In genomic region chr16:39316752-39317594, GRCm38 (mm10) we compare ENCODE assay signal across 9 mouse cellular contexts.
DNase-seq lines count a peak whose midpoint lies in the region; ATAC-seq and TF ChIP-seq lines count a peak whose summit lies in the region.
"Had no signal": no experiment of that assay in that cellular context is flagged by ENCODE, and none has a peak within 500 bp of the region (broad histone marks: within the 10 kb centered on the region; RNA-seq: fewer than 3 reads in every experiment).

No protein-coding gene starts in this region.

- intact Hi-C loops in left cerebral cortex, postnatal 4 days (cut with DNase I): loop anchor here (10.0 kb wide), 1 partner anchor 1648 kb away; no protein-coding TSS in a partner anchor

- TF ChIP-seq CTCF in lung, embryonic 14.5 days (IDR thresholded peaks at IDR 0.05; ENCODE audit: low read depth): peak; percentile 66

- H3K27ac ChIP-seq in lung, embryonic 14.5 days (ENCODE audit: low read depth): no peak overlapping the region
- H3K27ac ChIP-seq in forebrain, embryonic 15.5 days (replicated peaks): peak overlapping the region; percentile 62
- H3K27ac ChIP-seq: liver, embryonic 13.5 days had no signal

- no peak overlapping the region for H3K4me2 ChIP-seq in lung, embryonic 14.5 days
- no peak overlapping the region for H3K4me2 ChIP-seq in forebrain, embryonic 15.5 days (replicated peaks)
- H3K4me2 ChIP-seq: liver, embryonic 13.5 days had no signal

- no peaks in the 10 kb centered on the region for H3K36me3 ChIP-seq in lung, embryonic 14.5 days (ENCODE audit: insufficient read depth)
- H3K36me3 ChIP-seq in forebrain, embryonic 15.5 days: no peaks in the 10 kb centered on the region
- H3K36me3 ChIP-seq: liver, embryonic 13.5 days had no signal

- H3K27me3 ChIP-seq in lung, embryonic 14.5 days (ENCODE audit: insufficient read depth, low read length): no peaks in the 10 kb centered on the region
- H3K27me3 ChIP-seq in forebrain, embryonic 15.5 days: no peaks in the 10 kb centered on the region
- H3K27me3 ChIP-seq: liver, embryonic 13.5 days had no signal

- H3K9ac ChIP-seq in lung, embryonic 14.5 days: no peak overlapping the region
- H3K9ac ChIP-seq in forebrain, embryonic 15.5 days (replicated peaks): no peak overlapping the region
- H3K9ac ChIP-seq: liver, embryonic 13.5 days had no signal

- no peaks in the 10 kb centered on the region for H3K9me3 ChIP-seq in lung, embryonic 14.5 days (ENCODE audit: low read depth, low read length)
- H3K9me3 ChIP-seq in forebrain, embryonic 15.5 days: no peaks in the 10 kb centered on the region
- H3K9me3 ChIP-seq: liver, embryonic 13.5 days had no signal

- WGBS in lung, embryonic 14.5 days: 18% methylated on average over 15 of the region's 15 CpGs
- 20% methylated on average over 15 of the region's 15 CpGs for WGBS in forebrain, embryonic 15.5 days

- no peak overlapping the region for H3K4me3 ChIP-seq in lung, embryonic 14.5 days (ENCODE audit: low read depth, low read length)
- H3K4me3 ChIP-seq in forebrain, embryonic 15.5 days: no peak overlapping the region
- H3K4me3 ChIP-seq: liver, embryonic 13.5 days had no signal

- DNase-seq in lung, embryonic 14.5 days: peak; percentile 75
- no peak for DNase-seq in lung, adult 18-20 months
- DNase-seq in kidney, adult 9 months: peak; percentile 11
- peak; percentile 92 for DNase-seq in left cerebral cortex, postnatal 4 days
- peak; percentile 18 for DNase-seq in ovary, postnatal 14 days (ENCODE audit: low spot score)
- no peak for DNase-seq in c-Kit-positive CD71-positive TER-119-positive erythroid progenitor cells, embryonic 14.5 days (ENCODE audit: low spot score)
- DNase-seq: liver, embryonic 13.5 days had no signal

- ATAC-seq in lung, embryonic 14.5 days (ENCODE audit: insufficient read depth): no peak; the same call in 1 of the 2 replicates
- peak; percentile 76 for ATAC-seq in cerebellum, adult (ENCODE audit: insufficient number of reproducible peaks, low FRiP score, low TSS enrichment)
- ATAC-seq in forebrain, embryonic 15.5 days (replicated peaks): peak; percentile 92

- no peaks in the 10 kb centered on the region for H3K4me1 ChIP-seq in lung, embryonic 14.5 days (ENCODE audit: insufficient read depth)
- H3K4me1 ChIP-seq in forebrain, embryonic 15.5 days: peaks cover 2% of the 10 kb centered on the region; the same call in 1 of the 2 replicates
- H3K4me1 ChIP-seq: liver, embryonic 13.5 days had no signal

Comparison
In these comparisons a context has a peak if more than half of its experiments do, and no peak if none do; other contexts are left out.
1. DNase-seq: peak in lung, embryonic 14.5 days (single experiment), kidney, adult 9 months (single experiment), left cerebral cortex, postnatal 4 days (single experiment) and ovary, postnatal 14 days (single experiment); none in lung, adult 18-20 months (0 of 2) and c-Kit-positive CD71-positive TER-119-positive erythroid progenitor cells, embryonic 14.5 days (single experiment).